Mouse (Mus musculus): ENCODE data around the gene Tmem238l.

The Tmem238l gene

GRCm38 (mm10) chr11:66975606-66976330 lies 19.3 kb downstream of the Tmem238l start:
- no peak for DNase-seq (ENCODE audit: low spot score)

GRCm38 (mm10) chr11:66981336-66982115 lies 25.1 kb downstream of the Tmem238l start:
- DNase-seq (ENCODE audit: low spot score) = no peak

DNA sequence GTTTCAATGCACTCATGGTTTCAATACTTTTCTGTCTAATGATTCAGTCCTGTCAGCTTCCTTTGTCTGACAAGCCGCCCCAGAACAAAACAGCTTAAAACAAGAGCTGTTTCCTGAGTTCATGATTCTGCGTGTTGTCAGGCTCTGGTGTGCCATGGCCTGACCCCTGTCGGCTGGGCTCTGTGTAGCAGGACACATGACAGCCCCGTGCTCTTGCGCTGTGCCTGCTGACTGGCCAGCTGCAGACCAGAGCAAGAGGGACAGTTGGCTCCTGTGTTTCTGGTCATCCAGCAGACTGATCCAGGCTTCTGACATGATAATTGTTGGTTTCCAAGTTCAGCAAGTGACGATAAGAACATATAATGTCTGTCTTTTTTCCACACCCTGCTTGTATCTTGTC lies 26.4 kb downstream of the Tmem238l start:
- peak; percentile 42 for DNase-seq (ENCODE audit: low spot score)

DNA sequence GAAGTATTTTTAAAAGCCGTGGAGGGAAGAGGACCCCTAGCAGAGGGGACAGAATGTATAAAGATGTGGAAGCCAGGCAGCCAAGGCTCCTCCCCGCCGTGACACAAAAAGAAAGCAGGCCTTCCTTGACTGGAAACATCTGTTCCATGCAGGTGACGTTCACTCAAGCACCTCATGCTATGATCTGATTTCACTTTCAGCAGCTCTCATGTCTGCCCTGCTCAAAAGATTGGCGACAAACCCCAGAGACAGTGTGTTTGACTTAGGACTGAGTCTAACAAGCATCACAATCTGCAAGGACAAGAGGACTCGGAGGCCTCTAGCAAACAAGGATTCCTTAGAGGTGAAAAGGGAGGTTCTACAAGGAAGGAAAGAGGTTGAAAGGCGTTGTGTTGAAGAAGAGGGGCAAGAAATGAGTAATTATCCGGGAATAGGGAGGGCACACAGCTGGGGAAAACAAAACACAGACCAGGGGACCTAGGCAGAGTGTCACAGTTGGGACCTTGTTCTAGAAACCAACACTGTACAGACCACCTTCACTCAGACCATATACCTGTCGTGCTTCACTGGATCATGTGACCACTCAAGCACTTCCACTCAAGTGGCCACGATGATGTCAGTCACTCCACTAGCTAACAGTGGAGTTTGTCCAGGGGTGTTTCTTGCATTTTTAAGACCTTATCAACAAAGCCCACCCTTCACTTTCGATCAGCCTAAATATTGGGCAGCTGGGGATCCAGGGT lies 27.2 kb downstream of the Tmem238l start:
- DNase-seq (ENCODE audit: low spot score) = no peak

- DNase-seq (ENCODE audit: low spot score) = peak; percentile 62
Measured at GRCm38 (mm10) chr11:66984165-66985135, 28.0 kb downstream of the Tmem238l start.

DNA sequence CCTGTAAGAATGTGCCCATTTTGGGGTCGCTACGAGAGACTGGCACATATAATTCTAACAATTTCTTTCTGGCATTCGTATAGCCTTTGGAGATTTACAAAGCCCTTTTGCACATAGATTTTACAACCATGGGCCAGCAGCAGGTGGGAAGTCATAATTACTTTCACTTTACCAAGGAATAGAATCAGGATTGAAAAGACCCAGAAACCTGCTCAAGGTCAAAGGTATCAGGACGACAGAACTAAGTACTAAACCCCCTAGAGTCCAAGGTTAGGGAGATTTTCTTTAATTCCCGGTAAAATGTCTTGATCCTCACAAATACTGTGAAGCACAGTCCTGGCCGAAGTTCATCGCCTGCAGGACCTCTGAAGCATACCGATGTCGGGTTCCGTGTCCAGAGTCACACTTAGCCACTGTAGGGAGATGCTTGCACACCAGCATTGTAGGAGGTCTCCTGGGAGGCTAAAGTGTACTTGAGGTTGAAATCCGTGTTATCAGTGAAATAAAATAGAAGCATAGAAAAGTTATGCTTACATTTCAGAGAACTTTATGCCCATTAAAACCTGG lies 28.8 kb downstream of the Tmem238l start:
- DNase-seq (ENCODE audit: low spot score) = no peak

GRCm38 (mm10) chr11:66992150-66992549 lies 35.7 kb downstream of the Tmem238l start:
- DNase-seq (ENCODE audit: low spot score) = no peak

DNA sequence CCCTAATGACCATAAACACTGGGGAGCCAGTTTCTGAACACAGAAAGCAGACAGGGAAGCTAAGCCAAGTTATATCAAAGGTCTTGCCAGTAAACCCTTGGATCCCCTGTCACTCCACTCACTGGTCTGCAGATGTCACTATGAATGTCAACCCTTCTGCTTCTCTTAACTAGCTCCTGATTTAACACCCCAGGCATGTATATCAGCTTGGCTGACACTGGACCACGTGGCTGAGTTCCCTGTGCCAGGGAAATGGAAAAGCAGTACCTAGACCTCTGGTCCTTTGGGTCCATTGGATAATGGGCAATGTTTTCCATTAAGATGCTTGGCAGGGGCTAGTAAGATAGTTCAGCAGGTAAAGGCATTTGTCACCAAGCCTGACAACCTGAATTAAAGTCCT lies 37.2 kb downstream of the Tmem238l start:
- DNase-seq (ENCODE audit: low spot score) = no peak

- DNase-seq (ENCODE audit: low spot score) = no peak
Measured at GRCm38 (mm10) chr11:66996446-66996845, 40.0 kb downstream of the Tmem238l start.

DNA sequence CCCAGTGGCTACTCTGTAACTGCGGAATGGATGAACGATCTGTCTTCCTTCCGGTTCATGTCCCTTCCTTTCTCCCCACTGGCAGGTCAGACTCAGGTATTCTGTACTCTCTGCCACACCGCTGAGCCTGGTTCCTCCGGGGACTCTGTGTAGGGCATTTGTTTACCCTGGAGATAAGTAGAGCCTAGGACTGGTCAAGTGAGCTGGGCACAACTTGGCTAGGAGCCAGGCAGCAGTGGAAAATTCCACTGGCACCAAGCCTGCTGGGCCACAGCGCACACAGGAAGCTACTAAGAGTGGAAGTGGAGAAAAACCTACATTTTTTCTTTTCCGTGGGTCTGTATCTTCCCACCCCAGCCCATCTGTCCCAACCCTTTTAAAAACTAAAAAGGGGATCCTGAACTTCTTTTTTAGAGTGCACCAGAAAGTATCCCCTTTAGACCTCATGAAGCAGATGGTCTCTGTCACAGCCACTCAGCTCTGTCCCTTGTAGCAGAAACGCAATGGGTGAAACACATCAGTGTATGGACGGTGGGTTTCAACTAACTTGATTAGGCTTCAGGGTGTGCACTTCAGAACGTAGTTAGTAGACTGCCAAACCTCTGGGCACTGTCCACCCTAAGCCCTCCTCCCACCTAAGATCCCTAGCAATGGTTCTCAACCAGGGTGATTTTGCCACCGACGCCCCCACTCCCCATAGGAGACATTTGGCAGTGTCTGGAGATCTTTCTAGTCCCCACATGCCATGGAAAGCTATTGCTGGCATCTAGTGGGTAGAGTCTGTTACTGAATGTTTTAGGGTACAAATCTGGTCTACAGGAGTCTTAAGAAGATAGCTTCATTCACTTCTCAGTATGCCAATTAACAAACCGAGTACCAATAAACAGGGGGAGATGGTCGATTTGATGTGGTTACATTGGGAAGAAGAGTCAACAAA lies 42.3 kb downstream of the Tmem238l start:
- DNase-seq (ENCODE audit: low spot score) = peak; percentile 75

DNA sequence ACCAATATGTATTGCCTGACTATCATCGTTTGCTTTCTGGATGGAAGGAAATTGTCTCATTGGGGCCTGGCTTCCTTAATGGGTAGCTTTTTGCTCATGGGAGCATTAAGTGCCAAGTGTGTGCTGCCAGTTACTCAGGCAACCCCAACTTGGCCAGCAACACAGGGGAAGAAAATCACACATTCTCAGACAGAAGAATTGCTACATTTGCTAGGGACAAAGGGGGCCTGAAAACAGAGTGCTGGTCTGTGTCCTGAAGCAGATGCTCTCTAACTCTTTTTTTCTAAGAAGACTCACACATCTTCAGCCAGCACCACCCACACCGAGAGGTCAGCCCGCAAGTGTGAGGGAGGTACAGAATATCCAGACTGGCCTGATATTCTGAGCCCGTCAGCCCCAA lies 44.2 kb downstream of the Tmem238l start:
- DNase-seq (ENCODE audit: low spot score) = no peak

- DNase-seq (ENCODE audit: low spot score) = no peak
Measured at GRCm38 (mm10) chr11:67001717-67002116, 45.3 kb downstream of the Tmem238l start.

GRCm38 (mm10) chr11:67002911-67003310 lies 46.5 kb downstream of the Tmem238l start:
- no peak for DNase-seq (ENCODE audit: low spot score)

- DNase-seq (ENCODE audit: low spot score) = no peak
Measured at GRCm38 (mm10) chr11:67007961-67008360, 51.5 kb downstream of the Tmem238l start.

DNA sequence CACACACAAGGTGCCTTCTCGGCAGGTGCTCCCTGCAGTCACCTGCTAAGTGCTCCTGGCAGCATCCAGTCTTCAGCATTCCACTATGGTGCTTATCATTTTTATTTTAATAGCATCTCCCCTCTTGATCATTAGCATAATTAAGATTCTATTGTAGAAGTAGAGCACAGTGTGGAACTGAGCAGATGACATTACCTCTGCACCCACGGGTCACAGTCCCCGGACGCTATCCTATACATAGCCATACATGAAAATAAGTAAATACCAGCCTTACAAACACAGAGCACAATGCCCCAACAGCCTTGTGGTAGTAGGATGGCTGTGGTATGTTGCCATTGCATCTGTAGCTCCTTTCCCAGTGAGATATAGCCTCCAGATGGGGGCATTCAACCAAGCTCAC lies 52.1 kb downstream of the Tmem238l start:
- no peak for DNase-seq (ENCODE audit: low spot score)

GRCm38 (mm10) chr11:67010430-67010829 lies 54.0 kb downstream of the Tmem238l start:
- DNase-seq (ENCODE audit: low spot score) = no peak

DNA sequence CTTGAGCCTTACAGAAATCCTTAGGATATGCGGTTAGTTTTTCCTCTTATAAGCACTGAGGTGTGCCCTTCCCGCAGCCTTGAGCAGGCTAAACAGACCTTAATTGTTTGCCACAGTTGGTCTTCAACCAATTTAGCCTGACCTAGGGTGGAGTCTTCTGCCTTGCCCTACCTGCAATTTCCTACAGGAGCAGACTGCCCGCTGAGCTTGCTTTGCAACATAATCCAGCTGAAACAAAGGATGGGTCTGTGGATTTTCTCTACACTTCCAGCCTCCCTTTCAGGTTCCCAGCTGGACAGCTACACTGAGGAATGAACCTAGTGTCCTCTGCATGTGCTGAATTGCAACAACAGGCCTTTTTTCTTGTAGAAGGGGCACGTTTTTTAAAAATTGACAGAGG lies 55.2 kb downstream of the Tmem238l start:
- no peak for DNase-seq (ENCODE audit: low spot score)

All from ovary, postnatal 36 days (tissue).